Mouse (Mus musculus): ENCODE data around the gene Dbi.
A peak's percentile ranks its signal among the peaks of the same experiment; 100 is the strongest.

Gene Dbi

GRCm38 (mm10) chr1:120083921-120084517 is 36.9 kb downstream of the Dbi start:
- DNase-seq (ENCODE audit: low spot score): peak; percentile 61

GRCm38 (mm10) chr1:120082957-120083585 is 37.8 kb downstream of the Dbi start:
- peak; percentile 91 for DNase-seq (ENCODE audit: low spot score)

- no peak for DNase-seq (ENCODE audit: low spot score)
Observed at GRCm38 (mm10) chr1:120080632-120081031, 40.2 kb downstream of the Dbi start.

GRCm38 (mm10) chr1:120077746-120078410 is 43.0 kb downstream of the Dbi start:
- DNase-seq (ENCODE audit: low spot score): no peak

- DNase-seq (ENCODE audit: low spot score): no peak
Observed at GRCm38 (mm10) chr1:120075507-120075906, 45.4 kb downstream of the Dbi start.

- no peak for DNase-seq (ENCODE audit: low spot score)
Observed at GRCm38 (mm10) chr1:120074931-120075330, 45.9 kb downstream of the Dbi start.

- DNase-seq (ENCODE audit: low spot score): no peak
Observed at GRCm38 (mm10) chr1:120074307-120074702, 46.6 kb downstream of the Dbi start.

- peak; percentile 94 for DNase-seq (ENCODE audit: low spot score)
Observed at GRCm38 (mm10) chr1:120073519-120074306, 47.2 kb downstream of the Dbi start, which contains the start of gene Tmem37. TSS of gene Tmem37 (minus strand) at chr1:120074074.

- DNase-seq (ENCODE audit: low spot score): peak; percentile 66
Observed at GRCm38 (mm10) chr1:120072900-120073299, 48.0 kb downstream of the Dbi start.

GRCm38 (mm10) chr1:120071133-120071532 is 49.7 kb downstream of the Dbi start:
- no peak for DNase-seq (ENCODE audit: low spot score)

GRCm38 (mm10) chr1:120070168-120070567 is 50.7 kb downstream of the Dbi start:
- peak; percentile 84 for DNase-seq (ENCODE audit: low spot score)

- no peak for DNase-seq (ENCODE audit: low spot score)
Observed at GRCm38 (mm10) chr1:120069120-120069519, 51.8 kb downstream of the Dbi start.

- DNase-seq (ENCODE audit: low spot score): no peak
Observed at GRCm38 (mm10) chr1:120066625-120067024, 54.3 kb downstream of the Dbi start.

GRCm38 (mm10) chr1:120066159-120066558 is 54.7 kb downstream of the Dbi start:
- DNase-seq (ENCODE audit: low spot score): peak; percentile 69

GRCm38 (mm10) chr1:120064036-120064682 is 56.7 kb downstream of the Dbi start:
- peak; percentile 71 for DNase-seq (ENCODE audit: low spot score)
